Mouse (Mus musculus) myocyte (in vitro differentiated cells): ENCODE data around the gene Zfp580. TPM values are rescaled to one million over a fixed set of nuclear protein-coding genes. Genes with fewer than 3 reads are reported as not detected.
A peak's percentile ranks its signal among the peaks of the same experiment; 100 is the strongest.

Experiments used
- H3K27me3 ChIP-seq: one replicate; pipeline ENCODE4 v1.6.1; 2011; ENCODE audit not compliant: control insufficient read depth, insufficient read depth, insufficient read length
- H3K36me3 ChIP-seq: one replicate; pipeline ENCODE4 v1.6.1; 2011; ENCODE audit not compliant: control insufficient read depth, insufficient read depth
- H3K4me2 ChIP-seq: one replicate; pipeline ENCODE4 v1.6.1; 2011; ENCODE audit warnings: low read depth, control low read depth
- H3K4me3 ChIP-seq: one replicate; pipeline ENCODE4 v1.5.1; 2011; ENCODE audit warnings: mild to moderate bottlenecking, control low read depth, moderate library complexity
- H3K79me2 ChIP-seq: one replicate; pipeline ENCODE4 v1.6.1; 2011; ENCODE audit not compliant: control insufficient read depth, insufficient read depth
- H3ac ChIP-seq: one replicate; pipeline ENCODE4 v1.6.1; 2011; ENCODE audit not compliant: control insufficient read depth, insufficient read length
- CEBPB ChIP-seq: IDR thresholded peaks from 2 replicates; pipeline ENCODE4 v1.6.1; 2011; ENCODE audit warnings: mild to moderate bottlenecking, moderate library complexity; ENCODE audit not compliant: poor library complexity, insufficient read depth, severe bottlenecking
- E2F4 ChIP-seq: IDR thresholded peaks from one replicate; pipeline ENCODE4 v1.6.1; 2011; ENCODE audit warnings: mild to moderate bottlenecking, control low read depth, moderate library complexity; ENCODE audit not compliant: insufficient read depth
- MAX ChIP-seq: IDR thresholded peaks from one replicate; pipeline ENCODE4 v1.6.1; 2011; ENCODE audit warnings: low read depth, mild to moderate bottlenecking, control low read depth
- MYOD1 ChIP-seq, 3 experiments: IDR thresholded peaks; one replicate each; pipeline ENCODE4 v1.6.1; 2011; ENCODE audit warnings: control low read depth in 2 of 3, low read depth in 2 of 3, mild to moderate bottlenecking in 2 of 3, moderate library complexity in 1 of 3; ENCODE audit not compliant: insufficient read length in 2 of 3, control insufficient read depth in 1 of 3
- MYOG ChIP-seq, 3 experiments: IDR thresholded peaks; one replicate each; pipeline ENCODE4 v1.6.1; 2011; ENCODE audit warnings: control low read depth in 2 of 3, low read depth in 2 of 3, mild to moderate bottlenecking in 2 of 3; ENCODE audit not compliant: insufficient read length in 2 of 3, control insufficient read depth in 1 of 3, insufficient read depth in 1 of 3
- POLR2A ChIP-seq: IDR thresholded peaks from one replicate; pipeline ENCODE4 v1.6.1; 2011; ENCODE audit warnings: low read depth, mild to moderate bottlenecking, control low read depth, moderate library complexity; ENCODE audit not compliant: insufficient read length
- POLR2AphosphoS2 ChIP-seq: IDR thresholded peaks from one replicate; pipeline ENCODE4 v1.6.1; 2011; ENCODE audit warnings: low read depth, control low read depth; ENCODE audit not compliant: insufficient read length
- REST ChIP-seq: IDR thresholded peaks from one replicate; pipeline ENCODE4 v1.6.1; 2011; ENCODE audit warnings: mild to moderate bottlenecking, control low read depth, moderate library complexity; ENCODE audit not compliant: insufficient read depth, insufficient read length
- SRF ChIP-seq: IDR thresholded peaks from one replicate; pipeline ENCODE4 v1.6.1; 2011; ENCODE audit warnings: low read depth; ENCODE audit not compliant: control insufficient read depth, insufficient read length
- TCF12 ChIP-seq: IDR thresholded peaks from one replicate; pipeline ENCODE4 v1.6.1; 2011; ENCODE audit warnings: mild to moderate bottlenecking, control low read depth; ENCODE audit not compliant: poor library complexity, insufficient read depth, severe bottlenecking
- TCF3 ChIP-seq: IDR thresholded peaks from one replicate; pipeline ENCODE4 v1.6.1; 2011; ENCODE audit warnings: low read depth, control low read depth; ENCODE audit not compliant: insufficient read length
- USF1 ChIP-seq: IDR thresholded peaks from one replicate; pipeline ENCODE4 v1.6.1; 2011; ENCODE audit warnings: low read depth, mild to moderate bottlenecking, control low read depth, moderate library complexity
- polyA plus RNA-seq: library from polyadenylated mRNA; unstranded; fragments of >200 nt; fragmentation: generic; extraction: Trizol; gene quantifications from one replicate; pipeline ENCODE4 v1.2.1, GENCODE M21; 2012; ENCODE audit warnings: missing spikeins

Gene Zfp580
- polyA plus RNA-seq, 1 experiment, result 13.1 TPM

DNA sequence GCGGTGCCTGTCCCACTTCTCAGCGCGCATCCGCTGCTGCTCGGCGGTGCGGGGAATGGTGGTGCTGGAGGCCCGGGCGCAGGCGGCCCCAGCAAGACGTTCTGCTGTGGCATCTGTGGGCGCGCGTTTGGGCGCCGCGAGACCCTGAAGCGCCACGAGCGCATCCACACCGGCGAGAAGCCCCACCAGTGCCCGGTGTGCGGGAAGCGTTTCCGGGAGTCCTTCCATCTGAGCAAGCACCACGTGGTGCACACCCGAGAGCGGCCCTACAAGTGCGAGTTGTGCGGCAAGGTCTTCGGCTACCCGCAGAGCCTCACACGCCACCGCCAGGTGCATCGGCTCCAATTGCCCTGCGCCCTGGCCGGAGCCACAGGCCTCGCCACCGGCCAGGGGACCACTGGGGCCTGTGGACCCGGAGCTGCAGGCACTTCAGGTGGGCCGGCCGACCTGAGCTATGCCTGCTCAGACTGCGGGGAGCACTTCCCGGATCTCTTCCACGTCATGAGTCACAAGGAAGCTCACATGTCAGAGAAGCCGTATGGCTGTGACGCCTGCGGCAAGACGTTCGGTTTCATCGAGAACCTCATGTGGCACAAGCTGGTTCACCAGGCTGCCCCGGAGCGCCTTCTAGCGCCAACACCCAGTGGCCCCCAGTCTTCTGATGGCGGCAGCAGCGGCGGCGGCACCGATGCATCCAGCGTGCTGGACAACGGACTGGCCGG, 20.6 kb upstream of the Zfp580 start:
- peaks cover 26% of the 10 kb centered on the region for H3K36me3 ChIP-seq

DNA sequence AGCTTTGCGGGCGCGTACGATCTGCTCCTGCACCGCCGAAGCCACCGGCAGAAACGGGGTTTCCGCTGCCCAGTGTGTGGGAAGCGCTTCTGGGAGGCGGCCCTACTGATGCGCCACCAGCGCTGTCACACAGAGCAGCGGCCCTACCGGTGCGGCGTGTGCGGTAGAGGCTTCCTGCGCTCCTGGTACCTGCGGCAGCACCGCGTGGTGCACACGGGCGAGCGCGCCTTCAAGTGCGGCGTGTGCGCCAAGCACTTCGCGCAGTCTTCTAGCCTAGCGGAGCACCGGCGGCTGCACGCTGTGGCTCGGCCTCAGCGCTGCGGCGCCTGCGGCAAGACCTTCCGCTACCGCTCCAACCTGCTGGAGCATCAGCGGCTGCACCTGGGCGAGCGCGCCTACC, 19.8 kb upstream of the Zfp580 start:
- Histone ChIP-seq H3K36me3 (peaks cover 25% of the 10 kb centered on the region), H3K4me2 (no peak overlapping the region), H3ac (no peak overlapping the region), H3K79me2 (no peaks in the 10 kb centered on the region), H3K27me3 (no peaks in the 10 kb centered on the region), H3K4me3 (no peak overlapping the region)
- no peak for TF ChIP-seq E2F4
- TF ChIP-seq POLR2A, result no peak
- peak; percentile 52 for TF ChIP-seq POLR2AphosphoS2
- no peak for TF ChIP-seq USF1
- TF ChIP-seq CEBPB, result no peak

More for the DNA sequence above, 20.6 kb upstream of the Zfp580 start:
- H3K79me2 ChIP-seq, result peaks cover 7% of the 10 kb centered on the region
- H3ac ChIP-seq, result no peak overlapping the region
- TF ChIP-seq MAX, result no peak
- no peak for TF ChIP-seq TCF12
- no peak overlapping the region for H3K4me3 ChIP-seq
- H3K4me2 ChIP-seq, result no peak overlapping the region
- no peaks in the 10 kb centered on the region for H3K27me3 ChIP-seq

DNA sequence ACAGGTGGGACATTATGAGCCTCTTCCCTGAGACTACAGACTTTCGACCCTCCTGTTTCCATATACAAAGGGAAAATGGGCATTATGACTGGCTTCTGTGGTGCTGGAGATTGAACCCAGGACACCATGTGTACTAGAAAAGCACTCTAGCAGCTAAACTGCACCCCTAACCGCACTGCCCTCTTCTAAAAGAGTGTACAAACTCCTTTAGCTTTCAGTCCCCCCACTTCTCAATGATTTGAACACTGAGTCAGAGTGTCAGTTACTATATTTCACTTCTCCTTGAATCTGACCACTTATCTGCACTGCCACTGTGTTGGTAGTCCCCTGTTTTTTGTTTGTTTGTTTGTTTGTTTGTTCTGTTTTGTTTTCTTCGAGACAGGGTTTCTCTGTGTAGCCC, 17.5 kb upstream of the Zfp580 start, which contains the start of gene 4632433K11Rik:
TSS of gene 4632433K11Rik (plus strand) at position 301 of the 400 bp plus-strand sequence.
- H3K36me3 ChIP-seq, result peaks cover 12% of the 10 kb centered on the region
- H3K27me3 ChIP-seq, result no peaks in the 10 kb centered on the region
- no peak within 1 kb of the TSS for H3K4me2 ChIP-seq
- TF ChIP-seq REST, result no peak
- no peak for TF ChIP-seq MAX
- no peak for TF ChIP-seq SRF
- TF ChIP-seq MYOD1 (IDR thresholded peaks at IDR 0.05; ENCODE audit: control insufficient read depth in 1 of 3, insufficient read length in 2 of 3, low read depth in 2 of 3), result no peak
- no peak for TF ChIP-seq POLR2AphosphoS2
- TF ChIP-seq USF1, result no peak
- TF ChIP-seq TCF3, result no peak
- no peak for TF ChIP-seq CEBPB
- no peak for TF ChIP-seq POLR2A
- no peak for TF ChIP-seq TCF12
- TF ChIP-seq MYOG (IDR thresholded peaks at IDR 0.05; ENCODE audit: control insufficient read depth in 1 of 3, insufficient read depth in 1 of 3, insufficient read length in 2 of 3, low read depth in 2 of 3), result no peak
- no peak within 1 kb of the TSS for H3K4me3 ChIP-seq
- no peak within 1 kb of the TSS for H3ac ChIP-seq
- no peaks in the 10 kb centered on the region for H3K79me2 ChIP-seq

DNA sequence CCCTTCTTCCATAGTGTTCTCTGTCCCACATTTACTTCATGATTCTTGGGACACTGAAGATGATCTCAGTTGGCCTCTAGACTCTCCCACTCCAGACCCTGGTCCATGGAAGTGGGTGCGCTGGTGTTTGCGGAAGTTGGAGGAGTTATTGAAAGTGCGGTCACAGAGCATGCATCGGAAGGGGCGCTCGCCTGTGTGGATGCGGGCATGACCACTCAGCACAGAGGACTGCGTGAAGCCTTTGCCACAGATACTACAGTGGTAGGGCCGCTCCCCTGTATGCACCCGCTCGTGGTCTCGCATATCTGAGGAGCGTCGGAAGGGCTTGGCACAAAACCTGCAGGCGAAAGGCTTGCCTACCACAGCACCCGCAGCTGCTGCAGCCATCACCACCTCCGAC, 15.7 kb upstream of the Zfp580 start:
- Histone ChIP-seq H3ac (no peak overlapping the region), H3K36me3 (peaks cover 12% of the 10 kb centered on the region)

DNA sequence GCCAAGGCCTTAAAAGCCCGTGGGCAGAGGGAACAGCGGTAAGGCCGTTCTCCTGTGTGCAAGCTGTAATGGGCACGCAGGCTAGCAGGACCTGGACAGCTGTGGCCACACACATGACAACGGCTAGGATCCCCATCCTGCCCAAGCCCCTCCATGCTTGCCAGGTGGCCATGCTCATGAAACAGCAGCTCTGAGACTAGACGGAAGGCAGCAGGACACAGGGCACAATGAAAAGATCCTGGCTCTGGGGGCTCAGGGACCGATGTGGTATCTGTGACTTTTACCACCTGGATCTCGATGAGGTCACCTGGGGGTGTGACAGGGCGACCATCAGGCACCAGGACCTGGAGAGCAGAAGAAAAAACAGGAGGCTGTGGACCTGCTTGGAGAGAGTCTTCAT, 15.2 kb upstream of the Zfp580 start:
- Histone ChIP-seq H3ac (no peak overlapping the region), H3K27me3 (no peaks in the 10 kb centered on the region), H3K4me3 (no peak overlapping the region), H3K79me2 (no peaks in the 10 kb centered on the region), H3K36me3 (peaks cover 12% of the 10 kb centered on the region), H3K4me2 (no peak overlapping the region)
- TF ChIP-seq POLR2AphosphoS2, result peak; percentile 35
- no peak for TF ChIP-seq MYOD1 (IDR thresholded peaks at IDR 0.05; ENCODE audit: control insufficient read depth in 1 of 3, insufficient read length in 2 of 3, low read depth in 2 of 3)

More for the DNA sequence above, 15.7 kb upstream of the Zfp580 start:
- Histone ChIP-seq H3K79me2 (no peaks in the 10 kb centered on the region), H3K4me2 (no peak overlapping the region), H3K27me3 (no peaks in the 10 kb centered on the region), H3K4me3 (no peak overlapping the region)
- TF ChIP-seq POLR2A (no peak), POLR2AphosphoS2 (peak; percentile 55)

DNA sequence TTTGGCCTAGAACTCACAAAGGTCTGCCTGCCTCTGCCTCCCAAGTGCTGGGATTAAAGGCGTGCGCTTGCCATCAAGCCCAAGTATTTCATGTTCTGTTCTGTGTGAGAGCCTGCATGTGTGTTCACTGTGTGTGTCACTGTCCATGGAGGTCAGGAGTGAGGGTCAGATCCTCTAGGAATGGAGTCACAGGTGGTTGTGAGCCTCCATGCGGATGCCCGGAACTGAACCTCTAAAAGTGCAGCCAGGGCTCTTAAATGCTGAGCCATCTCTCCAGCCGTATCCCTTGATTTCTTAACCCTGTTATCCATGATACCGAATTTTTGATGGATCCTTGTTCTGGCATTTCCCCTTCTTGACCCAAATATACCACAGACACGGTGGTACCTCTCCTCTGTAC, 14.3 kb upstream of the Zfp580 start:
- no peak for TF ChIP-seq POLR2AphosphoS2
- TF ChIP-seq MAX, result no peak
- TF ChIP-seq REST, result no peak
- TF ChIP-seq USF1, result no peak
- no peak for TF ChIP-seq POLR2A
- no peak for TF ChIP-seq E2F4
- TF ChIP-seq TCF3, result no peak
- no peak for TF ChIP-seq MYOD1 (IDR thresholded peaks at IDR 0.05; ENCODE audit: control insufficient read depth in 1 of 3, insufficient read length in 2 of 3, low read depth in 2 of 3)
- TF ChIP-seq TCF12, result no peak
- no peak for TF ChIP-seq CEBPB
- no peak for TF ChIP-seq MYOG (IDR thresholded peaks at IDR 0.05; ENCODE audit: control insufficient read depth in 1 of 3, insufficient read depth in 1 of 3, insufficient read length in 2 of 3, low read depth in 2 of 3)
- TF ChIP-seq SRF, result no peak
- H3K4me2 ChIP-seq, result no peak overlapping the region
- H3K27me3 ChIP-seq, result no peaks in the 10 kb centered on the region
- H3K36me3 ChIP-seq, result peaks cover 12% of the 10 kb centered on the region
- no peaks in the 10 kb centered on the region for H3K79me2 ChIP-seq
- H3ac ChIP-seq, result no peak overlapping the region
- no peak overlapping the region for H3K4me3 ChIP-seq
